Mouse (Mus musculus) myocyte (in vitro differentiated cells): Measurements from ENCODE around the gene Atp6v1g1.

Source experiments
- CEBPB ChIP-seq: IDR thresholded peaks from 2 replicates; pipeline ENCODE4 v1.6.1; 2011; ENCODE audit warnings: mild to moderate bottlenecking, moderate library complexity; ENCODE audit not compliant: poor library complexity, insufficient read depth, severe bottlenecking
- E2F4 ChIP-seq: IDR thresholded peaks from one replicate; pipeline ENCODE4 v1.6.1; 2011; ENCODE audit warnings: mild to moderate bottlenecking, control low read depth, moderate library complexity; ENCODE audit not compliant: insufficient read depth
- MAX ChIP-seq: IDR thresholded peaks from one replicate; pipeline ENCODE4 v1.6.1; 2011; ENCODE audit warnings: low read depth, mild to moderate bottlenecking, control low read depth
- MYOD1 ChIP-seq, 3 experiments: IDR thresholded peaks; one replicate each; pipeline ENCODE4 v1.6.1; 2011; ENCODE audit warnings: control low read depth in 2 of 3, low read depth in 2 of 3, mild to moderate bottlenecking in 2 of 3, moderate library complexity in 1 of 3; ENCODE audit not compliant: insufficient read length in 2 of 3, control insufficient read depth in 1 of 3
- MYOG ChIP-seq, 3 experiments: IDR thresholded peaks; one replicate each; pipeline ENCODE4 v1.6.1; 2011; ENCODE audit warnings: control low read depth in 2 of 3, low read depth in 2 of 3, mild to moderate bottlenecking in 2 of 3; ENCODE audit not compliant: insufficient read length in 2 of 3, control insufficient read depth in 1 of 3, insufficient read depth in 1 of 3
- POLR2A ChIP-seq: IDR thresholded peaks from one replicate; pipeline ENCODE4 v1.6.1; 2011; ENCODE audit warnings: low read depth, mild to moderate bottlenecking, control low read depth, moderate library complexity; ENCODE audit not compliant: insufficient read length
- POLR2AphosphoS2 ChIP-seq: IDR thresholded peaks from one replicate; pipeline ENCODE4 v1.6.1; 2011; ENCODE audit warnings: low read depth, control low read depth; ENCODE audit not compliant: insufficient read length
- REST ChIP-seq: IDR thresholded peaks from one replicate; pipeline ENCODE4 v1.6.1; 2011; ENCODE audit warnings: mild to moderate bottlenecking, control low read depth, moderate library complexity; ENCODE audit not compliant: insufficient read depth, insufficient read length
- SRF ChIP-seq: IDR thresholded peaks from one replicate; pipeline ENCODE4 v1.6.1; 2011; ENCODE audit warnings: low read depth; ENCODE audit not compliant: control insufficient read depth, insufficient read length
- USF1 ChIP-seq: IDR thresholded peaks from one replicate; pipeline ENCODE4 v1.6.1; 2011; ENCODE audit warnings: low read depth, mild to moderate bottlenecking, control low read depth, moderate library complexity

DNA sequence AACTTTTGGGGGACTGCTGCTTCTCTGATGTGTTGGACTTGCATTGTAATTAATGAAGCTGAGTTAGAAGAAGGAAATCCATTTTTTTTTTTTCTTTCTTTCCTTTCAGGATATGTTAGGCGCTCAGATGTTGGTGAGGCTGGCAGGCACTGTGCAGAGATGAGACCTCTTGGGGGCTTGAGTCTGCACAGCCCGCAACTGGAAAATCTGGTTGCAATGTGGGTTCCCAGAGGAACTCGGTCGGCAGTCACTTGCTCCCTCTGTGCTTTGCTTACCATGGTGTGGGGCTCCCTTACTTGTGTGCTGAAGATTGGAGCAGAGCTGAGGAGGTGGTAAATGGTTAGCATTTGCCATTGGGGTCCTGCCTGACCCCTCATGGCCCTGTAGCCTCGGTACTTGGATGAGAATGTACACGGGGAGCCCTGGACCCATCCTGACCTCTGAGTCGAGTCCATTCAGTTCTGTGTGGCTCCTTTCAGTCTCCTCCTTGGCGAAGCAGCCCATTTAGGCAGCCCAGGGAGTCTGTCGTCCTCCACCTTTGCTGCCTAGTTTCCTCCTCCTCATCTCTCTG is 14.6 kb downstream of the Atp6v1g1 start:
- TF ChIP-seq MYOG (IDR thresholded peaks at IDR 0.05; ENCODE audit: control insufficient read depth in 1 of 3, insufficient read depth in 1 of 3, insufficient read length in 2 of 3, low read depth in 2 of 3) (no peak), POLR2A (peak; percentile 3), MYOD1 (IDR thresholded peaks at IDR 0.05; ENCODE audit: control insufficient read depth in 1 of 3, insufficient read length in 2 of 3, low read depth in 2 of 3) (no peak), SRF (no peak), USF1 (no peak), REST (no peak), POLR2AphosphoS2 (no peak), CEBPB (no peak), MAX (no peak), E2F4 (no peak)
